Comparison of ENCODE assay signal across 26 mouse cellular contexts in genomic region chr5:111317526-111317925, GRCm38 (mm10).
"Had no signal": no experiment of that assay in that cellular context is flagged by ENCODE, and none has a peak within 500 bp of the region (broad histone marks: within the 10 kb centered on the region; RNA-seq: fewer than 3 reads in every experiment).

No protein-coding gene starts in this region.

- H3K27me3 ChIP-seq: heart, embryonic 12.5 days; hindbrain, embryonic 12.5 days; intestine, embryonic 15.5 days; limb, embryonic 12.5 days; liver, embryonic 13.5 days; liver, embryonic 15.5 days had no signal

- ATAC-seq: hindbrain, embryonic 16.5 days; inflammation-experienced regulatory T-cells, adult 6 months; intestine, embryonic 15.5 days; intestine, postnatal 0 days had no signal

- H3K4me2 ChIP-seq: heart, embryonic 12.5 days; hindbrain, embryonic 12.5 days; hindbrain, embryonic 14.5 days; intestine, embryonic 15.5 days; limb, embryonic 12.5 days; liver, embryonic 11.5 days; liver, embryonic 13.5 days; liver, embryonic 15.5 days had no signal

- DNase-seq: gastrocnemius, adult 2 months; gastrocnemius, postnatal 25 days; heart, postnatal 10 days; heart, postnatal 4 days; kidney, adult 18-20 months; kidney, adult 8-10 months; kidney, postnatal 10 days; kidney, postnatal 25 days; kidney, postnatal 4 days; liver; liver, embryonic 13.5 days had no signal

- H3K4me3 ChIP-seq: gastrocnemius, adult 2 months; heart, embryonic 10.5 days; heart, embryonic 12.5 days; hindbrain, embryonic 10.5 days; hindbrain, embryonic 12.5 days; intestine, embryonic 15.5 days; layer of hippocampus, adult 2 months; left cerebral cortex, adult 2 months; limb, embryonic 10.5 days; limb, embryonic 12.5 days; liver, embryonic 13.5 days; liver, embryonic 15.5 days had no signal

- H3K36me3 ChIP-seq: heart, embryonic 10.5 days; heart, embryonic 12.5 days; hindbrain, embryonic 10.5 days; hindbrain, embryonic 12.5 days; intestine, embryonic 15.5 days; limb, embryonic 10.5 days; limb, embryonic 12.5 days; liver, embryonic 13.5 days; liver, embryonic 15.5 days had no signal
